Mouse (Mus musculus): Measurements from ENCODE around the gene Apbb1ip. TPM values are rescaled to one million over a fixed set of nuclear protein-coding genes. Genes with fewer than 3 reads are reported as not detected.

The Apbb1ip gene
- polyA plus RNA-seq, 1 experiment = 36.6 TPM

- Histone ChIP-seq H3K4me3 (replicated peaks) (peak overlapping the region; percentile 98), H3K9me3 (no peaks in the 10 kb centered on the region), H3K4me1 (peaks cover 64% of the 10 kb centered on the region), H3K36me3 (replicated peaks; ENCODE audit: low read length) (peaks cover 5% of the 10 kb centered on the region), H3K27me3 (replicated peaks) (no peaks in the 10 kb centered on the region)
- no peak for TF ChIP-seq GATA1 (IDR thresholded peaks at IDR 0.05; ENCODE audit: borderline replicate concordance, low read length)
- no peak for TF ChIP-seq FLI1 (IDR thresholded peaks at IDR 0.05; ENCODE audit: low read length)
Observed at GRCm38 (mm10) chr2:22774181-22774751, 372 bp downstream of the Apbb1ip start.

- H3K9me3 ChIP-seq = no peaks in the 10 kb centered on the region
- peaks cover 10% of the 10 kb centered on the region for H3K36me3 ChIP-seq (replicated peaks; ENCODE audit: low read length)
- peaks cover 65% of the 10 kb centered on the region for H3K4me1 ChIP-seq
- TF ChIP-seq FLI1 (IDR thresholded peaks at IDR 0.05; ENCODE audit: low read length) = no peak
- no peak for TF ChIP-seq GATA1 (IDR thresholded peaks at IDR 0.05; ENCODE audit: borderline replicate concordance, low read length)
- H3K4me3 ChIP-seq (replicated peaks) = peak overlapping the region; percentile 98
- H3K27me3 ChIP-seq (replicated peaks) = no peaks in the 10 kb centered on the region
Observed at GRCm38 (mm10) chr2:22775213-22775612, 1.3 kb downstream of the Apbb1ip start.

- peak overlapping the region; percentile 98 for H3K4me3 ChIP-seq (replicated peaks)
- no peaks in the 10 kb centered on the region for H3K27me3 ChIP-seq (replicated peaks)
- TF ChIP-seq FLI1 (IDR thresholded peaks at IDR 0.05; ENCODE audit: low read length) (no peak), GATA1 (IDR thresholded peaks at IDR 0.05; ENCODE audit: borderline replicate concordance, low read length) (no peak)
- H3K36me3 ChIP-seq (replicated peaks; ENCODE audit: low read length) = peaks cover 10% of the 10 kb centered on the region
- H3K9me3 ChIP-seq = no peaks in the 10 kb centered on the region
- peaks cover 63% of the 10 kb centered on the region for H3K4me1 ChIP-seq
Observed at GRCm38 (mm10) chr2:22775681-22776080, 1.8 kb downstream of the Apbb1ip start.

GRCm38 (mm10) chr2:22776568-22777230 lies 2.8 kb downstream of the Apbb1ip start:
- TF ChIP-seq GATA1 (IDR thresholded peaks at IDR 0.05; ENCODE audit: borderline replicate concordance, low read length) (no peak), FLI1 (IDR thresholded peaks at IDR 0.05; ENCODE audit: low read length) (no peak)
- H3K36me3 ChIP-seq (replicated peaks; ENCODE audit: low read length) = peaks cover 10% of the 10 kb centered on the region
- H3K4me3 ChIP-seq (replicated peaks) = peak overlapping the region; percentile 20
- no peaks in the 10 kb centered on the region for H3K27me3 ChIP-seq (replicated peaks)
- H3K9me3 ChIP-seq = no peaks in the 10 kb centered on the region
- H3K4me1 ChIP-seq = peaks cover 64% of the 10 kb centered on the region

- Histone ChIP-seq H3K27me3 (replicated peaks) (no peaks in the 10 kb centered on the region), H3K36me3 (replicated peaks; ENCODE audit: low read length) (peaks cover 13% of the 10 kb centered on the region), H3K9me3 (no peaks in the 10 kb centered on the region), H3K4me1 (peaks cover 68% of the 10 kb centered on the region), H3K4me3 (replicated peaks) (no peak overlapping the region)
- no peak for TF ChIP-seq GATA1 (IDR thresholded peaks at IDR 0.05; ENCODE audit: borderline replicate concordance, low read length)
- TF ChIP-seq FLI1 (IDR thresholded peaks at IDR 0.05; ENCODE audit: low read length) = no peak
Observed at GRCm38 (mm10) chr2:22777757-22778156, 3.9 kb downstream of the Apbb1ip start.

- TF ChIP-seq FLI1 (IDR thresholded peaks at IDR 0.05; ENCODE audit: low read length) = no peak
- no peak for TF ChIP-seq GATA1 (IDR thresholded peaks at IDR 0.05; ENCODE audit: borderline replicate concordance, low read length)
- H3K9me3 ChIP-seq = no peaks in the 10 kb centered on the region
- H3K4me3 ChIP-seq (replicated peaks) = no peak overlapping the region
- H3K36me3 ChIP-seq (replicated peaks; ENCODE audit: low read length) = peaks cover 19% of the 10 kb centered on the region
- peaks cover 62% of the 10 kb centered on the region for H3K4me1 ChIP-seq
- H3K27me3 ChIP-seq (replicated peaks) = no peaks in the 10 kb centered on the region
Observed at GRCm38 (mm10) chr2:22780884-22781283, 7.0 kb downstream of the Apbb1ip start.

- TF ChIP-seq FLI1 (IDR thresholded peaks at IDR 0.05; ENCODE audit: low read length) (no peak), GATA1 (IDR thresholded peaks at IDR 0.05; ENCODE audit: borderline replicate concordance, low read length) (no peak)
- H3K4me3 ChIP-seq (replicated peaks) = no peak overlapping the region
- H3K4me1 ChIP-seq = peaks cover 63% of the 10 kb centered on the region
- peaks cover 25% of the 10 kb centered on the region for H3K36me3 ChIP-seq (replicated peaks; ENCODE audit: low read length)
- no peaks in the 10 kb centered on the region for H3K27me3 ChIP-seq (replicated peaks)
- H3K9me3 ChIP-seq = no peaks in the 10 kb centered on the region
Observed at GRCm38 (mm10) chr2:22781387-22782009, 7.6 kb downstream of the Apbb1ip start.

- no peaks in the 10 kb centered on the region for H3K9me3 ChIP-seq
- H3K4me3 ChIP-seq (replicated peaks) = no peak overlapping the region
- H3K4me1 ChIP-seq = peaks cover 62% of the 10 kb centered on the region
- no peaks in the 10 kb centered on the region for H3K27me3 ChIP-seq (replicated peaks)
- TF ChIP-seq FLI1 (IDR thresholded peaks at IDR 0.05; ENCODE audit: low read length) = no peak
- no peak for TF ChIP-seq GATA1 (IDR thresholded peaks at IDR 0.05; ENCODE audit: borderline replicate concordance, low read length)
- H3K36me3 ChIP-seq (replicated peaks; ENCODE audit: low read length) = peaks cover 29% of the 10 kb centered on the region
Observed at GRCm38 (mm10) chr2:22782057-22782456, 8.2 kb downstream of the Apbb1ip start.

- no peaks in the 10 kb centered on the region for H3K27me3 ChIP-seq (replicated peaks)
- H3K4me1 ChIP-seq = peaks cover 57% of the 10 kb centered on the region
- H3K4me3 ChIP-seq (replicated peaks) = no peak overlapping the region
- peaks cover 34% of the 10 kb centered on the region for H3K36me3 ChIP-seq (replicated peaks; ENCODE audit: low read length)
- TF ChIP-seq FLI1 (IDR thresholded peaks at IDR 0.05; ENCODE audit: low read length) = no peak
- no peak for TF ChIP-seq GATA1 (IDR thresholded peaks at IDR 0.05; ENCODE audit: borderline replicate concordance, low read length)
- H3K9me3 ChIP-seq = no peaks in the 10 kb centered on the region
Observed at GRCm38 (mm10) chr2:22783137-22783638, 9.3 kb downstream of the Apbb1ip start.

GRCm38 (mm10) chr2:22784186-22784585 lies 10.3 kb downstream of the Apbb1ip start:
- no peak for TF ChIP-seq FLI1 (IDR thresholded peaks at IDR 0.05; ENCODE audit: low read length)
- H3K4me1 ChIP-seq = peaks cover 61% of the 10 kb centered on the region

More at GRCm38 (mm10) chr2:22784186-22784585, 10.3 kb downstream of the Apbb1ip start:
- H3K27me3 ChIP-seq (replicated peaks) = no peaks in the 10 kb centered on the region
- peaks cover 29% of the 10 kb centered on the region for H3K36me3 ChIP-seq (replicated peaks; ENCODE audit: low read length)
- peak overlapping the region; percentile 35 for H3K4me3 ChIP-seq (replicated peaks)
- no peaks in the 10 kb centered on the region for H3K9me3 ChIP-seq

Data from megakaryocyte, embryonic 14.5 days (primary cell).